Mouse (Mus musculus) adrenal gland, adult 2 months (tissue): Measurements from ENCODE around the gene Zfp771. TPM values are rescaled to one million over a fixed set of nuclear protein-coding genes. Genes with fewer than 3 reads are reported as not detected.
A peak's percentile ranks its signal among the peaks of the same experiment; 100 is the strongest.

Experiments used
- DNase-seq: peaks from one replicate; pipeline ENCODE4 v3.0.0; 2021
- long read RNA-seq: library from polyadenylated mRNA; stranded (forward); transcript quantifications from one replicate; pipeline ENCODE4 v2.0.0, GENCODE M21; 2021
- polyA plus RNA-seq: library from polyadenylated mRNA; depleted of rRNA; stranded (reverse); fragments of >200 nt; gene quantifications from 2 replicates; pipeline ENCODE4 v1.2.3, GENCODE M21; 2012; rRNA removed
- total RNA-seq, 2 experiments: library from RNA; stranded (reverse); gene quantifications; 2 replicates each; pipeline ENCODE4 v1.2.3; 2021

The Zfp771 gene
- 10 to 100 TPM; 27.1 to 32.4 TPM for total RNA-seq
- 295 and 338 TPM in 2 replicates for polyA plus RNA-seq
- long read RNA-seq, transcript Zfp771-201 (3 exons, 1,484 nt): major isoform, 46 of 61 reads
- long read RNA-seq, partial matches to known transcripts: 4 of 61 reads
- long read RNA-seq, other reads (novel, unspliced or antisense): 11 of 61 reads

- peak; percentile 98 for DNase-seq
These were observed at the start of gene Zfp771 for GRCm38 (mm10) chr7:127243870-127244657. Gene Zfp771, plus strand, starts transcription at chr7:127244274.

- DNase-seq: no peak
These were observed 49.4 kb upstream of the Zfp771 start for GRCm38 (mm10) chr7:127194633-127195029.

- peak; percentile 96 for DNase-seq
These were observed 48.4 kb upstream of the Zfp771 start, which contains the start of gene Cd2bp2 for GRCm38 (mm10) chr7:127195544-127196295. Gene Cd2bp2, minus strand, starts transcription at chr7:127196050.

GRCm38 (mm10) chr7:127196484-127196883, 47.6 kb upstream of the Zfp771 start:
- DNase-seq: no peak

GRCm38 (mm10) chr7:127206606-127207005, 37.5 kb upstream of the Zfp771 start:
- DNase-seq: no peak

GRCm38 (mm10) chr7:127207374-127208294, 36.4 kb upstream of the Zfp771 start:
- DNase-seq: peak; percentile 47

- no peak for DNase-seq
These were observed 35.9 kb upstream of the Zfp771 start, which contains the start of gene Tbc1d10b for GRCm38 (mm10) chr7:127208295-127208552. Gene Tbc1d10b, minus strand, starts transcription at chr7:127208468.

- DNase-seq: peak; percentile 95
These were observed 35.3 kb upstream of the Zfp771 start, which contains the start of gene Mylpf for GRCm38 (mm10) chr7:127208553-127209438. Gene Mylpf, plus strand, starts transcription at chr7:127208890.

- no peak for DNase-seq
These were observed 34.2 kb upstream of the Zfp771 start for GRCm38 (mm10) chr7:127209851-127210250.

- DNase-seq: no peak
These were observed 33.8 kb upstream of the Zfp771 start for GRCm38 (mm10) chr7:127210266-127210665.

- DNase-seq: no peak
These were observed 32.9 kb upstream of the Zfp771 start for GRCm38 (mm10) chr7:127211014-127211745.

GRCm38 (mm10) chr7:127212432-127213250, 31.4 kb upstream of the Zfp771 start:
- no peak for DNase-seq

- DNase-seq: no peak
These were observed 30.6 kb upstream of the Zfp771 start for GRCm38 (mm10) chr7:127213485-127213884.

- DNase-seq: no peak
These were observed 30.1 kb upstream of the Zfp771 start for GRCm38 (mm10) chr7:127213930-127214329.

- DNase-seq: no peak
These were observed 29.6 kb upstream of the Zfp771 start for GRCm38 (mm10) chr7:127214521-127214920.

- peak; percentile 60 for DNase-seq
These were observed 28.8 kb upstream of the Zfp771 start for GRCm38 (mm10) chr7:127214981-127215871.

- no peak for DNase-seq
These were observed 27.8 kb upstream of the Zfp771 start for GRCm38 (mm10) chr7:127216307-127216706.

GRCm38 (mm10) chr7:127217475-127217874, 26.6 kb upstream of the Zfp771 start:
- DNase-seq: no peak
